Mouse (Mus musculus): ENCODE measurements at regions not wholly inside any gene's neighbourhood (a gene's known extent, or its start where the extent isn't known, plus 50 kb on each side); places are given as distances from the start of the nearest gene placed in this dataset.

- 69% methylated on average over 4 of the region's 4 CpGs for WGBS
- Histone ChIP-seq H3K9ac (ENCODE audit: low read length) (no peak overlapping the region), H3K4me2 (replicated peaks; ENCODE audit: low read depth) (no peak overlapping the region), H3K9me3 (ENCODE audit: control insufficient read depth, low read length) (no peaks in the 10 kb centered on the region), H3K4me1 (replicated peaks; ENCODE audit: control insufficient read depth, insufficient read depth) (no peaks in the 10 kb centered on the region), H3K36me3 (ENCODE audit: control insufficient read depth, insufficient read depth, low read length) (no peaks in the 10 kb centered on the region), H3K27me3 (ENCODE audit: control insufficient read depth, insufficient read depth, low read length) (no peaks in the 10 kb centered on the region), H3K4me3 (ENCODE audit: low read depth, low read length) (no peak overlapping the region), H3K27ac (replicated peaks) (no peak overlapping the region)
- no peak for DNase-seq (ENCODE audit: low spot score)
- ATAC-seq (ENCODE audit: low FRiP score, low TSS enrichment), result no peak
- TF ChIP-seq CTCF (IDR thresholded peaks at IDR 0.05; ENCODE audit: low read depth), result no peak
- no peak for TF ChIP-seq EP300 (optimal IDR thresholded peaks at IDR 0.05)
Observed at GRCm38 (mm10) chr19:59831304-59831703, 112.2 kb downstream of the Rab11fip2 start.

- no peaks in the 10 kb centered on the region for H3K4me1 ChIP-seq (replicated peaks; ENCODE audit: control insufficient read depth, insufficient read depth)
- TF ChIP-seq CTCF (IDR thresholded peaks at IDR 0.05; ENCODE audit: low read depth) (no peak), EP300 (optimal IDR thresholded peaks at IDR 0.05) (no peak)
- WGBS, result 77% methylated on average over 4 of the region's 4 CpGs
- no peaks in the 10 kb centered on the region for H3K9me3 ChIP-seq (ENCODE audit: control insufficient read depth, low read length)
- no peaks in the 10 kb centered on the region for H3K27me3 ChIP-seq (ENCODE audit: control insufficient read depth, insufficient read depth, low read length)
- no peak overlapping the region for H3K9ac ChIP-seq (ENCODE audit: low read length)
- no peak overlapping the region for H3K4me2 ChIP-seq (replicated peaks; ENCODE audit: low read depth)
- H3K4me3 ChIP-seq (ENCODE audit: low read depth, low read length), result no peak overlapping the region
- H3K36me3 ChIP-seq (ENCODE audit: control insufficient read depth, insufficient read depth, low read length), result no peaks in the 10 kb centered on the region
- ATAC-seq (ENCODE audit: low FRiP score, low TSS enrichment), result no peak
- H3K27ac ChIP-seq (replicated peaks), result no peak overlapping the region
- DNase-seq (ENCODE audit: low spot score), result no peak
Observed at GRCm38 (mm10) chr19:59837138-59837537, 106.3 kb downstream of the Rab11fip2 start.

- 36% methylated on average over 6 of the region's 6 CpGs for WGBS
- no peak for ATAC-seq (ENCODE audit: low FRiP score, low TSS enrichment)
- H3K4me2 ChIP-seq (replicated peaks; ENCODE audit: low read depth), result no peak overlapping the region
- H3K9ac ChIP-seq (ENCODE audit: low read length), result no peak overlapping the region
- H3K27ac ChIP-seq (replicated peaks), result no peak overlapping the region
- no peaks in the 10 kb centered on the region for H3K27me3 ChIP-seq (ENCODE audit: control insufficient read depth, insufficient read depth, low read length)
- no peaks in the 10 kb centered on the region for H3K4me1 ChIP-seq (replicated peaks; ENCODE audit: control insufficient read depth, insufficient read depth)
- H3K36me3 ChIP-seq (ENCODE audit: control insufficient read depth, insufficient read depth, low read length), result no peaks in the 10 kb centered on the region
- no peak for TF ChIP-seq CTCF (IDR thresholded peaks at IDR 0.05; ENCODE audit: low read depth)
- no peak for TF ChIP-seq EP300 (optimal IDR thresholded peaks at IDR 0.05)
- H3K4me3 ChIP-seq (ENCODE audit: low read depth, low read length), result no peak overlapping the region
- no peak for DNase-seq (ENCODE audit: low spot score)
- no peaks in the 10 kb centered on the region for H3K9me3 ChIP-seq (ENCODE audit: control insufficient read depth, low read length)
Observed at GRCm38 (mm10) chr19:59837628-59838027, 105.8 kb downstream of the Rab11fip2 start.

DNA sequence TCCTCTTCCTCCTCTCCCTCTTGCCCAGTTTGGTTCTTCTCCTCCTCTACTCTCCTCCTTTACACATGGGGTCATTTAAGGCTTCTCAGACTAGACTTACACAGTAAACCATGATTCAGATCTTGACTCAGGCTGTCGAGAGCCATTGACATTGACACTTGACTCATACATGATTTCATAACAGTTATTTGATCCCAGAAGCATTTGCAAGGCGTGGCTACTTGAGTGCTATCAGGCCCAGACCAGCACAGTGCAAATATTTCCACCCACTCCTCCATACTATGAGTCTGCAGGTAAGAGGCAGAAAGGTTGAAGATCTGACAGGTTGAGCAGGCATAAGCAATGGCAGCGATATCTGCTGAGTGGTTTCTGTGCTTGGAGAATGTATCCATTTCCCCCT lies 99.2 kb downstream of the Rab11fip2 start:
- Histone ChIP-seq H3K9me3 (ENCODE audit: control insufficient read depth, low read length) (no peaks in the 10 kb centered on the region), H3K4me3 (ENCODE audit: low read depth, low read length) (no peak overlapping the region), H3K4me2 (replicated peaks; ENCODE audit: low read depth) (no peak overlapping the region), H3K4me1 (replicated peaks; ENCODE audit: control insufficient read depth, insufficient read depth) (no peaks in the 10 kb centered on the region), H3K27me3 (ENCODE audit: control insufficient read depth, insufficient read depth, low read length) (no peaks in the 10 kb centered on the region), H3K36me3 (ENCODE audit: control insufficient read depth, insufficient read depth, low read length) (no peaks in the 10 kb centered on the region), H3K27ac (replicated peaks) (no peak overlapping the region), H3K9ac (ENCODE audit: low read length) (no peak overlapping the region)
- WGBS, result 33% methylated on average over 3 of the region's 3 CpGs
- TF ChIP-seq CTCF (IDR thresholded peaks at IDR 0.05; ENCODE audit: low read depth), result no peak
- no peak for TF ChIP-seq EP300 (optimal IDR thresholded peaks at IDR 0.05)
- ATAC-seq (ENCODE audit: low FRiP score, low TSS enrichment), result peak; percentile 99
- DNase-seq (ENCODE audit: low spot score), result peak; percentile 39

GRCm38 (mm10) chr19:59846807-59847206 lies 96.6 kb downstream of the Rab11fip2 start:
- DNase-seq (ENCODE audit: low spot score) (no peak), ATAC-seq (ENCODE audit: low FRiP score, low TSS enrichment) (no peak)
- Histone ChIP-seq H3K9me3 (ENCODE audit: control insufficient read depth, low read length) (no peaks in the 10 kb centered on the region), H3K27ac (replicated peaks) (no peak overlapping the region), H3K36me3 (ENCODE audit: control insufficient read depth, insufficient read depth, low read length) (no peaks in the 10 kb centered on the region), H3K4me3 (ENCODE audit: low read depth, low read length) (no peak overlapping the region), H3K4me1 (replicated peaks; ENCODE audit: control insufficient read depth, insufficient read depth) (no peaks in the 10 kb centered on the region), H3K9ac (ENCODE audit: low read length) (no peak overlapping the region), H3K27me3 (ENCODE audit: control insufficient read depth, insufficient read depth, low read length) (no peaks in the 10 kb centered on the region), H3K4me2 (replicated peaks; ENCODE audit: low read depth) (no peak overlapping the region)
- TF ChIP-seq CTCF (IDR thresholded peaks at IDR 0.05; ENCODE audit: low read depth), result no peak
- no peak for TF ChIP-seq EP300 (optimal IDR thresholded peaks at IDR 0.05)
- WGBS, result 73% methylated on average over 1 of the region's 1 CpGs

- ATAC-seq (ENCODE audit: low FRiP score, low TSS enrichment) (no peak), DNase-seq (ENCODE audit: low spot score) (no peak)
- Histone ChIP-seq H3K27ac (replicated peaks) (no peak overlapping the region), H3K9me3 (ENCODE audit: control insufficient read depth, low read length) (no peaks in the 10 kb centered on the region), H3K9ac (ENCODE audit: low read length) (no peak overlapping the region), H3K4me2 (replicated peaks; ENCODE audit: low read depth) (no peak overlapping the region), H3K4me1 (replicated peaks; ENCODE audit: control insufficient read depth, insufficient read depth) (no peaks in the 10 kb centered on the region), H3K27me3 (ENCODE audit: control insufficient read depth, insufficient read depth, low read length) (no peaks in the 10 kb centered on the region), H3K4me3 (ENCODE audit: low read depth, low read length) (no peak overlapping the region), H3K36me3 (ENCODE audit: control insufficient read depth, insufficient read depth, low read length) (no peaks in the 10 kb centered on the region)
- TF ChIP-seq EP300 (optimal IDR thresholded peaks at IDR 0.05) (no peak), CTCF (IDR thresholded peaks at IDR 0.05; ENCODE audit: low read depth) (no peak)
- 42% methylated on average over 5 of the region's 5 CpGs for WGBS
Observed at GRCm38 (mm10) chr19:59850696-59851095, 92.8 kb downstream of the Rab11fip2 start.

Data from stomach, postnatal 0 days (tissue).